Mouse (Mus musculus) layer of hippocampus, adult 2 months (tissue): ENCODE measurements around the gene Slc35b2. TPM values are rescaled to one million over a fixed set of nuclear protein-coding genes. Genes with fewer than 3 reads are reported as not detected.

Source experiments
- DNase-seq, 2 experiments: peaks; one replicate each; pipeline ENCODE4 v3.0.0; 2022; ENCODE audit warnings: low spot score in 2 of 2
- H3K27ac ChIP-seq: fragments of 200-600 bp; 2 replicates; pipeline ENCODE4 v1.8.1; 2022
- H3K4me3 ChIP-seq: fragments of 200-600 bp; 2 replicates; pipeline ENCODE4 v1.8.1; 2022; ENCODE audit warnings: mild to moderate bottlenecking
- CTCF ChIP-seq: fragments of 200-600 bp; conservative IDR thresholded peaks from 2 replicates; pipeline ENCODE4 v1.8.1; 2022; ENCODE audit warnings: antibody characterized with exemption, mild to moderate bottlenecking, moderate library complexity
- total RNA-seq, 2 experiments: library from RNA; stranded (reverse); gene quantifications; 2 replicates each; pipeline ENCODE4 v1.2.3; 2021

Slc35b2 gene
- total RNA-seq, 2 experiments from 2014 or later: 31.1 to 31.8 TPM

GRCm38 (mm10) chr17:45557998-45558862, 5.4 kb upstream of the Slc35b2 start:
- no peak for TF ChIP-seq CTCF
- no peak overlapping the region for H3K4me3 ChIP-seq
- H3K27ac ChIP-seq: no peak overlapping the region
- DNase-seq: no peak

DNA sequence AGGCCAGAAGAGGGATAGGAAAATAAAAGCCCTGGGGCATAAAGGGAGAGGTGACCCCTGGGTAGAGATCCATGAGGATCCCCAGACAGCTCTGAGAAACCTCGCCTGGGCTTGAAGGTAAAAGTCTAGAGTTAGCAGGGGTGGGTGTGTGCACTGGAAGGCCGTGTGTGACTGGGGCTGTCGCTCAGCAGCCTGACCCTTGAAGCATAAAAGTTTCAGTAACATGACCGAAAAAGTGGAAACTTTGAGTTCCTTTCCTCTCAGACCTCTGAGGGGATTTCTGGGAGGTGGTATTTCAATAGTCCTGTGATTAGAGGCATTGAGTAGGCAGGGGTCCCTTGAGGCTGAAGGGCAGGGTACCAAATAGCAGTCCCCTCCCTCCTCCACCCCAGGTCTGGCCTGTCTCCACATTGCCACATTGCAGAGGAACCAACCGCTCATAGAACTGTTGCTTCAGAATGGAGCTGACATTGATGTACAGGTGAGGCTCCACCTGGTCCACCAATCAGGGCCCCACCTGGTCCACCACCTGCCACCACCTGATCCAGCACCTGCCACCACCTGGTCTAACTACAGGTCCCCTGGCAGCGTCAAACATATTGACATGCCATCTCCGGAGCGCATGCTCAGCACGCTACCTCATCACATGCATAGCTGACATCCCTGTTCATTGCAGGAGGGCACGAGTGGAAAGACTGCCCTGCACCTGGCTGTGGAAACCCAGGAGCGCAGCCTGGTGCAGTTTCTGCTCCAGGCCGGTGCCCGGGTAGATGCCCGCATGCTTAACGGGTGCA, 3.7 kb upstream of the Slc35b2 start:
- Histone ChIP-seq H3K27ac (no peak overlapping the region), H3K4me3 (no peak overlapping the region)
- no peak for DNase-seq
- no peak for TF ChIP-seq CTCF

DNA sequence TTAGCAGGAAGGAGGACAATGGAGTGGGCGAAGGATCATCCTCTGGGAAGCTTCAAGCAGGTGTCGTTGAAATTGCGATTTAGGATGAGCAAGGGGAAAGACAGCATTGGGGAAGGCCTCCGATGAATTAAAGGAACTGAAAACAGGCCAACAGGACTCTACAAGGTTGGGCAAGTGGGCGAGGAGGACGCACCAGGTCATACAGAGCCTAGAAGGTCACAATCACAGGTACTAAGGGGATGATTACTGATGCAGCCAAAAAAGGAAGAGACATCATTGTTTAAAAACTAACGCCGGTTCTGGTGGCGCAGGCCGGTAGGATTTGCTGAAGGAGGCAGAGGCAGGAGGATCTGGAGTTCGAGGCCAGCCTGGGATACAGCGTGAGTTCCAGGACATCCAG, 458 bp upstream of the Slc35b2 start:
- Histone ChIP-seq H3K27ac (no peak overlapping the region), H3K4me3 (no peak overlapping the region)
- TF ChIP-seq CTCF: no peak
- DNase-seq: no peak

GRCm38 (mm10) chr17:45564531-45565084, 934 bp downstream of the Slc35b2 start:
- no peak for TF ChIP-seq CTCF
- Histone ChIP-seq H3K27ac (peak overlapping the region; percentile 94), H3K4me3 (peak overlapping the region; percentile 93)
- DNase-seq: no peak

DNA sequence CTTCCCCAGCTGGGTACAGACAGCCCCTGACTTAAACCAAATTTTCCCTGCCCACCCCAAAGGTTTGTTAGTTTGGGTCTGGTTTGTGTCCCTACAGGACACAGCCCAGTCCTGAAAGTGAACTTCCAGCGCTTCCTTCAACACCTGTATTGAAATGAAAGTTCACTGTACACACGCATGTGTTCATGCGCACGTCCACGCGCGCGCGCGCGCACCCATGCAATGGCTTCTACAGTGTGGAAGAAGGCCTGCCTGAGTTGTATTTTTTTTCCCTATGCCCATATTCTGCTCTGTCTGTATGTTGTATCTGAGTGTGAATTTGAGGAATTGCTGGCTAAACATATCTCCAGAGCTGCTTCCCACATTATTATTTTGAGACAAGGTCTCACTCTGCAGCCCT, 1.4 kb downstream of the Slc35b2 start:
- H3K4me3 ChIP-seq: peak overlapping the region; percentile 93; the same call in 1 of the 2 replicates
- no peak for TF ChIP-seq CTCF
- no peak for DNase-seq
- H3K27ac ChIP-seq: 0 out of 2 replicates have a peak overlapping the region, but pooled peaks have one; percentile 94

GRCm38 (mm10) chr17:45566031-45566359, 2.3 kb downstream of the Slc35b2 start:
- Histone ChIP-seq H3K27ac (no peak overlapping the region), H3K4me3 (no peak overlapping the region)
- DNase-seq: no peak
- TF ChIP-seq CTCF: no peak

GRCm38 (mm10) chr17:45566360-45567161, 2.9 kb downstream of the Slc35b2 start:
- DNase-seq: peak in 1 of 2 experiments; percentile 47
- no peak overlapping the region for H3K4me3 ChIP-seq
- H3K27ac ChIP-seq: peak overlapping the region; percentile 39; the same call in 1 of the 2 replicates
- no peak for TF ChIP-seq CTCF

DNA sequence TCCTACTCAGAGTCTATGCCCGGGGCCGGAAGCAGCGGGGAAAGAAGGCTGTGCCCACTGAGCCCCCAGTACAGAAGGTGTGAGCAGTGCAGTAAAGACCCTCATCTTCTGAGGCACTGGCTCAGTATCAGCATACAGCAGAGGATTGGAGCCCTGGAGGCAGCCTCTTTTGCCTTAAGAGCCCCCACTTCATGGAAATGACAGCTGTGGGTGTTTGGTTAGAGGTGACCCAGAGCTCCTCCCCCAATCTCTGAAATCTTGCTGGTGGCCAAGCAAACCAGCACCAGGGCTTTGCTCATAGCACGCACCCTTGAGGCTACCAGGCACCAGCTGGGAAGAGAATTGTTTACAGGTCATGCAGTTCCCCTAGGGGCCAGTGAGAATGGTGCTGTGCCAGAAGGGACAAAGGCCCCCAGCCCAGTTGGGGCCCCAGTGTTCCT, 3.5 kb downstream of the Slc35b2 start:
- no peak for DNase-seq
- Histone ChIP-seq H3K4me3 (no peak overlapping the region), H3K27ac (no peak overlapping the region)
- TF ChIP-seq CTCF: no peak

DNA sequence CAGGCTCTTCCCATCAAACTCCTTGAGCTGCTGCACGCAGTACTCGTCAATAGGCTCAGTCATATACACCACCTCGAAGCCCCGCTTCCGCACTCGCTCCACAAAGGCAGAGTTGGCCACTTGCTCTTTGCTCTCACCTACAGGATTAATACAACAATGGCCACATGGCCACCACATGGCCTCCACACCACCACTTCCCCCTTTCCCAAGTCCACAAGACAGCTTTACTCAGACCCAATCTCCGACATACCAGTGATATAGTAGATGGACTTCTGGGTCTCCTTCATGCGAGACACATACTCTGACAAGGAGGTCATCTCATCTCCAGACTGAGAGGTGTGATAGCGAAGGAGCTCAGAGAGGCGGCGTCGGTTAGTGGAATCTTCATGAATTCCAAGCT, 5.3 kb downstream of the Slc35b2 start:
- no peak overlapping the region for H3K27ac ChIP-seq
- no peak for DNase-seq
- TF ChIP-seq CTCF: no peak
- no peak overlapping the region; the same call in 1 of the 2 replicates for H3K4me3 ChIP-seq

- no peak for DNase-seq
- no peak overlapping the region for H3K27ac ChIP-seq
- TF ChIP-seq CTCF: no peak
- H3K4me3 ChIP-seq: peak overlapping the region; percentile 16
Observed at GRCm38 (mm10) chr17:45569999-45570398, 6.3 kb downstream of the Slc35b2 start.

- H3K27ac ChIP-seq: peak overlapping the region; percentile 99
- peak overlapping the region; percentile 94 for H3K4me3 ChIP-seq
- TF ChIP-seq CTCF: peak; percentile 45
- peak; percentile 71 to 81 for DNase-seq
Observed at GRCm38 (mm10) chr17:45572103-45573086, 8.7 kb downstream of the Slc35b2 start.
